Mouse (Mus musculus) adrenal gland, adult 8-10 months (tissue): ENCODE measurements at regions not wholly inside any gene's neighbourhood (a gene's known extent, or its start where the extent isn't known, plus 50 kb on each side); places are given as distances from the start of the nearest gene placed in this dataset.

Experiments
- DNase-seq: peaks from one replicate; pipeline ENCODE4 v3.0.0; 2022

- no peak for DNase-seq
Observed at GRCm38 (mm10) chr16:97304156-97304735, 52.3 kb upstream of the Bace2 start.
